Mouse (Mus musculus) cerebellum, adult 11 months (tissue): Measurements from ENCODE around the gene Rbl1.
A peak's percentile ranks its signal among the peaks of the same experiment; 100 is the strongest.
"Not testable (repeated sequence)": the region's sequence is repeated elsewhere in the genome, so short reads cannot be mapped to it uniquely, and the experiment has no call there.

ENCODE experiments used
- DNase-seq: peaks from one replicate; pipeline ENCODE4 v3.0.0; 2022

Rbl1 gene

DNA sequence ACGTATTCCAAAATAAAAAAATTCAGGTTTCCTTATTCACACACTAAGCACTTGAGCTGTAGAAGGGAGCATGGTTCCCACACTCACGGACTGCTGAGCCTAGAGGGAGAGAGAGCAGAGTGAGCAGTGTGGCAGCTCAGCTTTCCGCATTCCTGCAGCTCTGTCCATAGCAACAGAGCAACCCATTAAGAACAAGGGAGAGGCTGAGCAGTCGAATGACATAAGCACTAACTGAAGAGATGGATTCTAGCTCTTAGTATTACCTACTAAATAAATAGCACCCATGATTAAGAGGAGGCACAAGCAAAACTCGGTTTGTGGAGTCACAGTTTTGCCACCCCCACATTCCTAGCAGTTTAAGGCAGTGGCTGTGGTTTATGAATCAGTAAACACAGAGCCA is 34.2 kb downstream of the Rbl1 start:
- DNase-seq, result no peak

DNA sequence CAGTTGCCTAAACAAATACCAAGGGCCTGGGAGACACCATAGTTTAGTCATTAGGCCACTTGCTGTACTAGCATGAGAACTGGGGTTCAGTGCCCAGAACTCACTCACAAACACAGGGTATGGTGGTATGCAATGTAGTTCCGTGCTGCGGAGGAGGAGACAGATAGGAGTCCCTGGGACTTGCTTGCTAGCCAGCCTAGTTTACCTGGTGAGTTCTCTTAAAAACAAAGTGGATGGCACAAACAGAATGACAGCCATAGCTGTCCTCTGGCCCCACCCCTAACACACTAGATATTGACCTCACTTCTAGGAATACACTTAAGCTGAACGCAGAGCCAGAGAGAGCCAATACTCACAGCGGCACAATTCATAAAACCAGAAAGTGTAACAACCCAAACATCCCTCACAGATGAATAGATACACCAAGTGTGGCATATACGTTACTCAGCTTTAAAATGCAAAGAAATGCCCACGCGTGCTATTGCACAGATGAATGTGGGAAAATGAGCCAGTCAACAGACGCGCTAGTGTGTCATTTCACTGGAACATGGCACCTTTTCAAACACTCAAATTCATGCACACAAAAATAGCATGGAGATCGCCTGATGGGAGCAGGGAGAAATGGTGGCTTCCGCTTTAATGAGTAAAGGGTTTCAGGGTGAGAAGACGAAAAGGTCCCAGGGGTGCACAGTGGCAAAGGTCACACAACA is 37.8 kb downstream of the Rbl1 start:
- DNase-seq, result no peak

DNA sequence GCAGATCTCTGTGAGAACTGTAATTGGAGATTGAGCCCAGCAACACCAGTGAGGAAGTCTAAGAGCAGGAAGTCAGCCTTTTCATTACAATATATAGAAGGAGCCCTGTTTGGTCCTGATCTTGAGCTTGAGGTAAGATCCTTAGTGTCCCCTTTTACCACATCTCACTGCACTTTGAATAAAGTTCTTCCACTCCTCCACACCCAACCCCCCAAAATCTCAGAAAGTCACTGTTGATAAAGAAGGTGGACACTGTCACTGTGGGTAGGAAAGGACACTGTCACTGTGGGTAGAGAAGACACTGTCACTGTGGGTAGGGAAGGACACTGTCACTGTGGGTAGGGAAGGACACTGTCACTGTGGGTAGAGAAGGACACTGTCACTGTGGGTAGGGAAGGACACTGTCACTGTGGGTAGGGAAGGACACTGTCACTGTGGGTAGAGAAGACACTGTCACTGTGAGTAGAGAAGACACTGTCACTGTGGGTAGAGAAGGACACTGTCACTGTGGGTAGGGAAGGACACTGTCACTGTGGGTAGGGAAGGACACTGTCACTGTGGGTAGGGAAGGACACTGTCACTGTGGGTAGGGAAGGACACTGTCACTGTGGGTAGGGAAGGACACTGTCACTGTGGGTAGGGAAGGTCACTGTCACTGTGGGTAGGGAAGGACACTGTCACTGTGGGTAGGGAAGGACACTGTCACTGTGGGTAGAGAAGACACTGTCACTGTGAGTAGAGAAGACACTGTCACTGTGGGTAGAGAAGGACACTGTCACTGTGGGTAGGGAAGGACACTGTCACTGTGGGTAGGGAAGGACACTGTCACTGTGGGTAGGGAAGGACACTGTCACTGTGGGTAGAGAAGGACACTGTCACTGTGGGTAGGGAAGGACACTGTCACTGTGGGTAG is 38.8 kb downstream of the Rbl1 start:
- not testable (repeated sequence) for DNase-seq

DNA sequence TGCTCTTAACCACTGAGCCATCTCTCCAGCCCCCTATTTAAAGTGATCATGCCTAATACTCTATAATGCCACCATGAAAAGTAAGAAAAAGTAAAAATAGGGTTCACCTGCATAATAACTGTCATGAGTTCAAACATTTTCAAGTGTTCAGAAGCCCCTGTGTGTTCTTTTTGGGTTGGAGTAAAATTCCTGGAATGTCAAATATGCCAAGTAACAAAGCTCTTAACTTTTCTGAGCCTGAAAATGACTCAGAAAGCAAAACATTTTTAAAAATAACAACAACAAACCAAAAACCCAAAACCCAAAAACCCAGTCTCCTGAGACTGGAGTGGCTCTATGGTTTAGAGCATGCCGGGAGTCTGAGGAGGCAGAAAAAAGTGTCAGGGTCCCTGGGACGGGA is 40.2 kb downstream of the Rbl1 start:
- no peak for DNase-seq

DNA sequence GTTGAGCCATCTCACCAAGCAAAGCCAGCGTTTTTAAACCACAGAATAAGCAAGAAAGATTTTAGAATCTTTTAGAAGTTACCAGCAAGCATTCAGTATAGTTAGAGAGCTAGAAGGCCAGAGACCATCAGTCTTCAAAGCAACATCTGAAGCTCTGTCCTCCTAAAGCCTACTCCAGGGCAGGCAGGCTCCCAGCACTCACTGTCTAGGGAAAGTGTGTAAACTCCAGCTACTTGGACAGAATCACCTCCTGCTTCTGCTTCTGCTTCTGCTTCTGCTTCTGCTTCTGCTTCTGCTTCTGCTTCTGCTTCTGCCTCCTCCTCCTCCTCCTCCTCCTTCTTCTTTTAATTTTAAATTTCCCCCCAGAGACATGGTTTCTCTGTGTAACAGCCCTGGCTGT is 48.3 kb downstream of the Rbl1 start:
- DNase-seq, result no peak

DNA sequence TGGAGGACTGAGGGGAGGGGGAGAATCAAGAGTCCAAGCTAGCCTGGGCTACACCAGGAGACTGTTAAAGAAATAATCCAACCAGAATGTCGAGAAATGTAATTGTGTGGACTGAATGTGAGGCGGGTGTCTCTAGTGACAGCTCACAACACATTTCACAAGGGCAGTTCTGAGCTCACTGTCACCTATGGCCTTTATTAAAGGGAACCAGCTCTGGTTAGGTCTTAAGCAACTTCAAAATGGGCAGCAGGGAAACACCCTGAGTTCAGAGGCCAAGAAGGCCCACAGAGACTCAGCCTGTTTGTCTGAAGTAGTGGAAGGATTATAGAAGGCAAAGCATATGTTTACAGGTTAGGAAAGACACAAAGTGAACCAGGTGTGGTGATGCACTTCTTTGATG is 51.1 kb downstream of the Rbl1 start:
- DNase-seq, result no peak

DNA sequence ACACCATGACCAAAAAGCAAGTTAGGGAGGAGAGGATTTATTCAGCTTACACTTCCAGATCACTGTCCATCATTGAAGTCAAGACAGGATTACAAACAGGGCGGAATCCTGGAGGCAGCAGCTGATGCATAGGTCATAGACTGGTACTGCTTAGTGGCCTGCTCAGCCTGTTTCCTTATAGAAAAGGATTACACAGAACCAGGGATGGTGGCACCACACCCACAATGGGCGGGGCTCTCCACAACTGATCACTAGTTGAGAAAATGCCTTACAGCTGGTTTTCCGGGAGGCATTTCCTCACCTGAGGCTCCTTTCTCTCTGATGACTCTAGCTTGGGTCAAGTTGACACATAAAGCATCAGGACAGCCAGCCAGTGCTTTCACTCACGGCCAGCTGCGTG is 55.9 kb downstream of the Rbl1 start:
- DNase-seq, result no peak

DNA sequence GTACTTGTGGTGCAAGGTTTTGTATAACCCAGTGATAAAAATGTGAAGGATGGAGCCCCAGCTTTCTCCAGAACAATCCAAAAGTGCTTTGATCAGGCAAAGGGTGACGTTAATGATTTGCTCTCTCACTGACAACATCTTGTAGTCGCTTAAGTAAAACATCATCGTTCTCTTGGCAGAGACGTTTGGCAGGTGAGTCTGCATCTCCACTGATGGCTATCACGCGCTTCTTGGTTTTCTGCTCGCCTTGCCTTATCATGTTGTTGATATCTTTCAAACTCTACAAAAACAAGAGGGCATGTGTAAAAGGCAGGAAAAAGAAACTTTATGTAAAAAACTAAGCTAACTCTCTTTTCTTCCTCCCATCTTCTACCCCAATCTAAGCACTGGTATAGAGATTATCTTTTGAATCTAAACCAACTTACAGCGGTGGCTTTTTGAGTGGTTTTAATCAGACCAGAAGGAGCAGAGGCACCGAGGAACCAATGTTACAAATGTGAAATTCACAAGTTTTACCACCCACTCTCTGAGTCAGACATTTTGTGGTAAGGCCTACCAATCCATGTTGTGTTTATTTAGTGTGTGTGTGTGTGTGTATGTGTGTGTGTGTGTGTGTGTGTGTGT is 56.8 kb downstream of the Rbl1 start:
- no peak for DNase-seq

DNA sequence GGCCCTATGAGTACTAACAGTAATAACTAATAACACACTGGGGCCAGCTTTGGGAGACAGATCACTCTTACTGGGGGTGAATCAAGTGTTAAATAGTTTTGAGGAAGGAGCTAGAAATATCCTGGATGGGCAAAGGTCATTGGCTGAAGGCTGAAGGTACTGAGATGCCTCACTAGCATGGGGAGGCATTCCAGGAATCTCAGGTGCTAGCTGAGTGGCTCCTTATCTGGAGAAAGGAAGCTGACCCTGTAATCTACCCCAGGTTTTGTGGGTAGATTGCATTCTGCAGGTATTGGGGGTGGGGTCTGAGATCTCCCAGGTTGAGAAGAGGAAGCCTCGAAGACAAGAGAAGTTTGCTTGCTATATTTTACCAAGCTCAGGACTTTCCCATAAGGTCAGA is 59.2 kb downstream of the Rbl1 start:
- no peak for DNase-seq

DNA sequence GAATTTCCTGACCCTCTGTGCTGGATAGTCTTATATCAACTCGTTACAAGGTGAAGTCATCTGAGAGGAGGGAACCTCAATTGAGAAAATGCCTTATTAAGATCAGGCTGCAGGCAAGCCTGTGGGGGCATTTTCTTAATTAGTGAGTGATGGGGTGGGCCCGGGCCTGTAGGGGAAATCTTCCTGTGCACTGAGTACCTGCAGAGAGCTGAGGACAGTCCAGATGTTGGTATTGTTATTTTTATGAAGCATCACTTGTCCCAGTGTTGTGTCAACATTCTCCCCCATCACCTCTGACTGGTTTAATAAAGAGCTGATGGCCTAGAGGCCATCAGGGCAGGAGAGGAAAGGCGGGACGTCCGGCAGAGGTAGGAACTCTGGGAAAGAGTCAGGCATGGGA is 60.2 kb downstream of the Rbl1 start:
- no peak for DNase-seq

DNA sequence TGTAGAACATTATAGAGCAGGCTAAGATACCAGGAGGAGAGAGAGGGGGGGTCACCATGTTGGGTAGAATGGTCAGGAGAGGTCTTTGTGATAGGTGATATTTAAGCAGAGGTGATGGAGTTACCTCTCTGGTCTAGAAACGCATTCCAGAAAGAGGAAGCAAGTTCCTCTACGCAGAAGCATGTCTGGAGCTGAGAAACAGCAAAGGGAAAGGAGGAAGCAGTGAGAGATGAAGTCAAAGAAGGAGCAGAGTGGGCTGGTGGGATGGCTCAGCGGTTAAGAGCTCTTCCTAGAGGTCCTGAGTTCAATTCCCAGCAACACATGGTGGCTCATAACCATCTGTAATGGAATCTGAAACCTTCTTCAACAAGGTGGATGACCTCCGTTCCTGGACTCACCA is 62.4 kb downstream of the Rbl1 start:
- no peak for DNase-seq

DNA sequence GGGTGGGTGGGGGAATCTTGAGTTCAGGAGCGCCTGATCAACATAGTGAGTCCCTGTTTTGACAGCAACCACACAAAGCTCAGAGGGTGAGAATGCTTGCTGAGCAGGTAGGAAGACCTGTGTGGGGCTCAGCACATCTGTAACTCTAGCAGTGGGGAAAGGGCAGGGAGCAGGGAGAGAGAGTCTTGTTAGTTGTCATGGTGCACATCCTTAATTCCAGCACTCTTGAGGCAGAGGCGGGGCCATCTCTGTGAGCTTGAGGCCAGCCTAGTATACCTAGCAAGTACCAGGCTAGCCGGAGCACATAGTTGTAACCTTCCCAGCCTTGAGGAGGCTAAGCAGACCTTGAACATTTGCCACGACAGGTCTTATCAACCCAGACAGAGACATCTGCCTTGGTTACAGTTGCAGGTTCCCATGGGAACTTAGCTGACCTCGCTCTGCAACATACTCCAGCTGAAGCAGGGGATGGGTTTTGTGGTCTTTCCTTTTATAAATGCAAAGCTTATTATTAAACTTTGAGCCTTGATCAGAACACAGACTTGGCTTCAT is 65.0 kb downstream of the Rbl1 start:
- no peak for DNase-seq

DNA sequence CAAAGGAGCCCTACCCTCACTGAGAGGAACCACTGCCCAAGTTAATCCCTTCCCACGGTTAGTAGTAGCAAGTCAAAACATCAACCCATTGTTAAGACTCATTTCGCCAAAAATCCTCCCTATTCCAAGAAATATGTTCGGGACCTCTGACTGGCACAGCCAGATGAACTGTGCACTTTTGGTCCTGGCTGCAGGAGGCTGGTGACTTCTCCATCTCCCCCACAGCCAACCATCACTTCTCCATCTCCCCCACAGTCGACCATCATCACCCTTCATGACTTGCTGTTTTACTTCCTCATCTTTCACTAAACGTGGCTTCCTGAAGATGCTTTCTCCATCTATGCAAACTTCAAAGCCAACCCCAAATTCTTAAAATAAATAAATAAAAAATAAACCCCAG is 65.5 kb downstream of the Rbl1 start:
- DNase-seq, result no peak

DNA sequence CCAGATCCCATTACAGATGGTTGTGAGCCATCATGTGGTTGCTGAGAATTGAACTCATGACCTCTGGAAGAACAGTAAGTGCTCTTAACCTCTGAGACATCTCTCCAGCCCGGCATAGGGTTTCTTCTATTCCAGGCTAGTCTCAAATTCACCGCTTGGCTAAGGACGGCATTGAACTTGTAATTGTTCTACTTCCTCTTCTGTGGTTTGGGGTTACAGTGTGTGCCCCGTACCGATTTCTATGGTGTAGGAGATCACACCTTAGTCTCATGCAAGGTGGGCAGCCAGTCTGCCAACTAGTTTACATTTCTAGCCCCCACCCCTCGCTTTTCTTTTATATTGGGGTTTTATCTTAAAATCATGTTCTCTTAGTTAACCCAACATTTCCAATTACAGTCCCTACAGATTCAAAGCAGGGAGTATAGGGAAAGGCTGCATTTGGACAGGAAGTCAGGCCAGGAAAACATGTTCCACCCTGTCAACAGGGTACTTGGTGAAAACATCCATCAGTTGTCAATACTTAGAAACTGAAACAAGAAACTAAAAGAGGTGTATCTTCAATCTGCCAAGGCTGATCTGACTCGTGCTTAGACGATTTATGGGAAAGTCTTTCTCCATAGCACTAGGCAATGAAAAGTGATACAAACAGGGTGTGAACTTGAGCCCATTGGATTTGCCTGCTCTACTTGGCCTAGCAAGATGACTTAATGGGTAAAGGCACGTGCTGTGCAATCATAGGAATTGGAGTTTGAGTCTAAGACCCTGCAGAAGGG is 66.2 kb downstream of the Rbl1 start:
- DNase-seq, result no peak

DNA sequence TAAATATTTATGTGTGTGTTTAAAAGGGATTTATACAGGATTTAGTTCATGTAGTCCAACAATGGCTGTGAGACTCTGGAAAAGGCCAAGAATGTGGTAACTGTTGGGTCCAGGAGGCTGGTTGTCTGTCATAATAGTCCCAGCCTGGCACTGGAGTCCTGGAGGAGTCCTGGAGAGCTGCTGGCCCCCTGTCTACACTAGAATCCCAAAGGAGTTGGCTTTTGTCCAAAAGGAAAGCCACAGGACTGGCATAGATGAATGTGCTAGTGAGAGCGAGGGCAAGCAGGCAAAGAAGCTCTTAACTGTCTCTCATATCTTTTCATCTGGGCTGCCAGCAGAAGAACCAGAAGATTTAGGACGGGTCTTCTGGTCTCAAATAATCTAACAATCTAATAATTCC is 67.7 kb downstream of the Rbl1 start:
- no peak for DNase-seq

DNA sequence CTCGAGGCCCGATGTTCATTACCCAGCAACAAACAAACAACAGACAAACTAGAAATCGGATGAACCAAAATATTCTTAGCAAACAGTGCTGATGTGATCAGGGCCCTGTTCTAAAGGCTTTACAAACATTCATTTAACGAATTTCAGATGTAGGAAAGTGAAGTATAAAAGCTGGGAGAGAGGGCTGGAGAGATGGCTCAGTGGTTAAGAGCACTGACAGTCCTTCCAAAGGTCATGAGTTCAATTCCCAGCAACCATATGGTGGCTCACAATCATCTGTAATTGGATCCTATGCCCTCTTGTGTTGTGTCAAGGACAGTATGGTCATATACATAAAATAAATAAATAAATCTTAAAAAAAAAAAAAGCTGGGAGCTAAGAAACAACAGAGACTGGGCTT is 68.2 kb downstream of the Rbl1 start:
- DNase-seq, result no peak

DNA sequence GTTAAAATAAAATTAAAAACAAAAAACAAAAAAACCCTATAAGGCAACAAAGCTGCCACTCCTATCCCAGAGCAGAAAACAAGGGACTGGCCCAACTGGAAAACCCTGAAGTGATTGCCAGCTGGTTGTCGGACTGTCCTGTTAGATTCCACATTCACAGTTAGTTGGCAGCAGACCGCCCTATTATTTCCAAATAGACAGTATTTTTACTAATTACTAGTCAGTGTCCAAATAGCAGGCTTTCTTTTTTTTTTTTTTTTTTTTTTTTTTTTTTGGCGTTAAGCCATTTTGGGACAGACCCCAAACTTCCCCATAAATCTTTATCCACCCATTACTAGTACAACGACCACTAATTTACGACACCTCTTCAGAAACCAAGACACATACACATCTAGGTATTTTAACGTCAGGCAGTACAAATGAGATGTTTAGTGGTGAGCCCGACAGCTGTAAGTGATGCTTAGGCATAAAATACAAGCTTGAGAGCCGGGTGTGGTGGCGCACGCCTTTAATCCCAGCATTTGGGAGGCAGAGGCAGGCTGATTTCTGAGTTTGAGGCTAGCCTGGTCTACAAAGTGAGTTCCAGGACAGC is 68.7 kb downstream of the Rbl1 start:
- DNase-seq, result no peak

DNA sequence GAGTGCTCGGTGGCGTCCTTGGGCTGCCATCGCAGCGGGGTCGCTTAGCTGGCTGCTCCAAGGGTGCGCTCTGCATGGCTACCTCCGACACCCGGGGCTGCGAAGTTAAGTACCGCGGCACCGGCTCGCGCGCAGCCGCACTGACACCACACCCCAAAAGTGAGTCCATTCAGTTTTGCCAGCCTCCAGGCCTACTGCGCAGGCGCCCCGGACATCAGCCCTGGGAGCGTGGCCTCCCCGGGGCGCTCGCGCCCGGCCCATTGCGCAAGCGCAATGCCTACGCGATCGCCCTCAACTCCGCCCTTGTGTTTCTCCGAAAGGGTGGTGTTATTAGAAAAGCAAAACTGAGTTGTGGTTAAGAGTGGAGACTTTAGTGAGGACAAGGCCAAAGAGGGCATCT is 69.3 kb downstream of the Rbl1 start, which contains the start of gene Samhd1:
Gene Samhd1, minus strand, starts transcription at position 252 of the 400 bp plus-strand sequence.
- peak; percentile 92 for DNase-seq

DNA sequence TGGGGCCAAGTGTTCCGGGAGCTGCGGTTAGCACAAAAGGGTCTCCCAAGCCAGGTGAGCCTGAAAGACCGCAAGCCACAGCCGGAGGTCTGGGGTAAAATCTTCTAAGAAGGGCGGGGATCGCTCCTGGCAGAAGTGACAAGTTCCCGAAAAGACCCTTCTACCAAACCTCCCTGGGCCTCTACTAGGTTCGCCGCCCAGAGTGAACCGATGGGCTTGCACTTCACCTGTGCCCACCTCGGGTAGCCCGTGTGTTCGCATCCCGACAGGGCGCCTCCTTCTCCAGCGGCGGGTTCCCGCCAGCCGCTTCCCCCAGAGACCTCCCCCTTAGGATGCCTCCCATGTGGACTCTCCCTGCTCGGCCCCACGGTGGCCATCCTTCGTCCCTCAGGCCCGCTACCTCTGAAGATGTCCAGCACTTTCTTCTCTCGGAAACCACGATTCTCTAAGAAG is 69.8 kb downstream of the Rbl1 start:
- DNase-seq, result no peak

DNA sequence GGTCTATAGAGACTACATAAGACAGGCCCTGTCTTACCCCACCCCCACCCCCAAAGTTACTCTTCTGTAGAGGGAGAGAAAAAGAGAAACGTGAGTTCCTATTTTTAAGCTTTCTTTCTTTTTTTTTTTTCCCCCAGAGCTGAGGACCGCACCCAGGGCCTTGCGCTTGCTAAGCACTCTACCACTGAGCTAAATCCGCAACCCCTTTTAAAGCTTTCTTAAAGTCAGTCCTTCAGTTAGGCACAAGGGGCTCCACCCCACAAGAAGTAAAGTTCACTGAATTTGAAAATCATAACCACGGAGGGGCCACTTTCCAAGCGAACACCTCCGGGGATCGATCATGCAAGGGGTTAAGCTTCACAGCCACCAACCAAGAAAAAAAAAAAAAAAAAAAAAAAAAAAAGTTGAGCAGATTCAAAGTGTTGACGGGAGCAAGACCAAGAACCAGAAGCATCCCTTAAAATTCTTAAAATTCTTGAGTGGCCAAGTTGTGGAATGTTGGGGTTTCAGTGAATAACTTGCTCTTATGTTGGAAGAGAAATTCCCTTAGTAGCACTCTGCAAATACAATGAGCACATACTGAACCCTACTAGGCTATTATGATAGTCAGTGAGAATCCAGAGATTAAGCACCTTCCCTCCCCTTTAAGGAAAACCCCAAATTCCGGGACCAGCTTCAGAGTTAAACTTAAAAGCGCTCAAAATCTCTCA is 70.4 kb downstream of the Rbl1 start:
- no peak for DNase-seq

DNA sequence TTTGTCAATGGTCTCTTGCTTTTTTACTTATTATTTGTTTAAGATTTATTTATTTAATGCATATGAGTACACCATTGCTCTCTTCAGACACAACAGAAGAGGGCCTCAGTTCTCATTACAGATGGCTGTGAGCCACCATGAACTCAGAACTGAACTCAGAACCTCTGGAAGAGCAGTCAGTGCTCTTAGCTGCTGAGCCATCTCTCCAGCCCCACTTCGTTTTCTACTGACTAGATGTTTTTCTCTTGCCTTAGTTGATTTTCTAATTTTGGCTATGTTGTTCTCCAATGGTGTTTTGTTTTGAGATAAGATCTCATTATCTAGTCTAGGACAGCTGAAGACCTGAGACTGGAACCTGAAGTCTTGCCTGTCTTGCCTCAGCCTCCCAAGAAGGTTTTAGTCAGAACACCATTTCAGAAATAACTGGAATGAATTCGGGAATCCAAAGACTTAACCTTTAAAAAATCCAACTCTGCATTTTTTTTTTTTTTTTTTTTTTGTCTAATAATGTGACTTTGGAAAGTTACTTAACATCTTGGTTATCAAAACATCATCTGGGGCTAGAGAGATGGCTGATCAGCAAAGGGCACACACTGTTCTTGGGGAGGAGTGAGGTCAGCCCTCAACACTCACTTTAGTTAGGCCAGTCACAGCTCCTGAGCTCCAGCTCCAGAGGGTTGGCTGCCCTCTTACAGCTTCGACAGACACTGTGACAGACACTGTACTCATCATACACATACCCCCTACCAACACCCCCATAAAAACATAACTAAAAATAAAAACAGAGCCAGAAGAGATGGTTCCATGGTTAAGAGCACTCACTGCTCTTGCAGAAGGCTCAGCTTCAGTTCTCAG is 71.4 kb downstream of the Rbl1 start:
- DNase-seq, result no peak
